Mouse (Mus musculus): ENCODE measurements around the gene Ppp1r3c.

The Ppp1r3c gene

GRCm38 (mm10) chr19:36715591-36715990, 20.9 kb downstream of the Ppp1r3c start:
- DNase-seq: no peak

GRCm38 (mm10) chr19:36714492-36714891, 22.0 kb downstream of the Ppp1r3c start:
- DNase-seq: no peak

- no peak for DNase-seq
Observed at GRCm38 (mm10) chr19:36713092-36713491, 23.4 kb downstream of the Ppp1r3c start.

- no peak for DNase-seq
Observed at GRCm38 (mm10) chr19:36706195-36706594, 30.3 kb downstream of the Ppp1r3c start.

- no peak for DNase-seq
Observed at GRCm38 (mm10) chr19:36705286-36706146, 30.9 kb downstream of the Ppp1r3c start.

GRCm38 (mm10) chr19:36704763-36705162, 31.7 kb downstream of the Ppp1r3c start:
- DNase-seq: no peak

GRCm38 (mm10) chr19:36701809-36702622, 34.4 kb downstream of the Ppp1r3c start:
- no peak for DNase-seq

- no peak for DNase-seq
Observed at GRCm38 (mm10) chr19:36701366-36701765, 35.1 kb downstream of the Ppp1r3c start.

- DNase-seq: no peak
Observed at GRCm38 (mm10) chr19:36700937-36701336, 35.5 kb downstream of the Ppp1r3c start.

- DNase-seq: no peak
Observed at GRCm38 (mm10) chr19:36699151-36699550, 37.3 kb downstream of the Ppp1r3c start.

- no peak for DNase-seq
Observed at GRCm38 (mm10) chr19:36698200-36698599, 38.3 kb downstream of the Ppp1r3c start.

- no peak for DNase-seq
Observed at GRCm38 (mm10) chr19:36696601-36697122, 39.8 kb downstream of the Ppp1r3c start.

GRCm38 (mm10) chr19:36693530-36693929, 42.9 kb downstream of the Ppp1r3c start:
- no peak for DNase-seq

GRCm38 (mm10) chr19:36691941-36692340, 44.5 kb downstream of the Ppp1r3c start:
- DNase-seq: no peak

GRCm38 (mm10) chr19:36691245-36691644, 45.2 kb downstream of the Ppp1r3c start:
- no peak for DNase-seq

GRCm38 (mm10) chr19:36689205-36689604, 47.2 kb downstream of the Ppp1r3c start:
- no peak for DNase-seq

- no peak for DNase-seq
Observed at GRCm38 (mm10) chr19:36687843-36688637, 48.4 kb downstream of the Ppp1r3c start.

GRCm38 (mm10) chr19:36687044-36687443, 49.4 kb downstream of the Ppp1r3c start:
- DNase-seq: no peak

GRCm38 (mm10) chr19:36686016-36686415, 50.4 kb downstream of the Ppp1r3c start:
- no peak for DNase-seq

GRCm38 (mm10) chr19:36682560-36682959, 53.9 kb downstream of the Ppp1r3c start:
- no peak for DNase-seq

Data from cerebellum, adult 11 months (tissue).